Mouse (Mus musculus): ENCODE measurements around the gene Fibcd1. TPM values are rescaled to one million over a fixed set of nuclear protein-coding genes. Genes with fewer than 3 reads are reported as not detected.

The Fibcd1 gene
- total RNA-seq, 1 experiment: 0.22 TPM

GRCm38 (mm10) chr2:31788227-31788626 lies 57.6 kb downstream of the Fibcd1 start:
- no peak for TF ChIP-seq HCFC1 (IDR thresholded peaks at IDR 0.05; ENCODE audit: borderline replicate concordance, insufficient read depth, low read length)
- TF ChIP-seq ZNF384 (IDR thresholded peaks at IDR 0.05; ENCODE audit: low read depth, low read length): no peak
- no peak for TF ChIP-seq CHD2 (IDR thresholded peaks at IDR 0.05; ENCODE audit: low read depth, low read length)
- TF ChIP-seq ZC3H11A (IDR thresholded peaks at IDR 0.05; ENCODE audit: borderline replicate concordance, low read depth, low read length): no peak
- TF ChIP-seq MAFK (IDR thresholded peaks at IDR 0.05; ENCODE audit: insufficient read depth, low read depth, low read length): no peak
- Histone ChIP-seq H3K36me3 (ENCODE audit: control insufficient read depth, insufficient read depth, low read length, poor library complexity, severe bottlenecking) (peaks cover 55% of the 10 kb centered on the region), H3K4me1 (ENCODE audit: control insufficient read depth in 2 of 2, insufficient read depth in 2 of 2, low read length in 2 of 2, poor library complexity in 1 of 2) (no peaks in the 10 kb centered on the region), H3K9ac (ENCODE audit: insufficient read depth, low read depth, low read length, poor library complexity, severe bottlenecking) (no peak overlapping the region), H3K9me3 (ENCODE audit: control insufficient read depth, insufficient read depth, low read depth, low read length) (no peaks in the 10 kb centered on the region), H3K27ac (ENCODE audit: insufficient read depth, low read depth, low read length, poor library complexity, severe bottlenecking) (no peak overlapping the region), H3K4me3 (ENCODE audit: insufficient read depth in 1 of 2, low read depth in 1 of 2, low read length in 2 of 2, poor library complexity in 1 of 2, severe bottlenecking in 1 of 2) (no peak overlapping the region)
- in situ Hi-C loops (cut with MboI; ENCODE audit: low sequenced_read_pairs in 2 of 2, unreplicated experiment in 2 of 2): no loop called here
- no peak for DNase-seq (ENCODE audit: low read depth, low spot score)

GRCm38 (mm10) chr2:31787029-31787428 lies 58.8 kb downstream of the Fibcd1 start:
- H3K9me3 ChIP-seq (ENCODE audit: control insufficient read depth, insufficient read depth, low read depth, low read length): no peaks in the 10 kb centered on the region
- in situ Hi-C loops (cut with MboI; ENCODE audit: low sequenced_read_pairs in 2 of 2, unreplicated experiment in 2 of 2): no loop called here
- H3K9ac ChIP-seq (ENCODE audit: insufficient read depth, low read depth, low read length, poor library complexity, severe bottlenecking): no peak overlapping the region; the same call in 1 of the 2 replicates
- no peaks in the 10 kb centered on the region for H3K4me1 ChIP-seq (ENCODE audit: control insufficient read depth in 2 of 2, insufficient read depth in 2 of 2, low read length in 2 of 2, poor library complexity in 1 of 2)
- TF ChIP-seq HCFC1 (IDR thresholded peaks at IDR 0.05; ENCODE audit: borderline replicate concordance, insufficient read depth, low read length) (no peak), CHD2 (IDR thresholded peaks at IDR 0.05; ENCODE audit: low read depth, low read length) (no peak), MAFK (IDR thresholded peaks at IDR 0.05; ENCODE audit: insufficient read depth, low read depth, low read length) (no peak), ZNF384 (IDR thresholded peaks at IDR 0.05; ENCODE audit: low read depth, low read length) (no peak), ZC3H11A (IDR thresholded peaks at IDR 0.05; ENCODE audit: borderline replicate concordance, low read depth, low read length) (no peak)
- DNase-seq (ENCODE audit: low read depth, low spot score): peak; percentile 68
- peaks cover 58% of the 10 kb centered on the region for H3K36me3 ChIP-seq (ENCODE audit: control insufficient read depth, insufficient read depth, low read length, poor library complexity, severe bottlenecking)
- H3K4me3 ChIP-seq (ENCODE audit: insufficient read depth in 1 of 2, low read depth in 1 of 2, low read length in 2 of 2, poor library complexity in 1 of 2, severe bottlenecking in 1 of 2): no peak overlapping the region
- H3K27ac ChIP-seq (ENCODE audit: insufficient read depth, low read depth, low read length, poor library complexity, severe bottlenecking): no peak overlapping the region

GRCm38 (mm10) chr2:31785074-31785473 lies 60.7 kb downstream of the Fibcd1 start:
- TF ChIP-seq CHD2 (IDR thresholded peaks at IDR 0.05; ENCODE audit: low read depth, low read length) (no peak), HCFC1 (IDR thresholded peaks at IDR 0.05; ENCODE audit: borderline replicate concordance, insufficient read depth, low read length) (no peak), ZC3H11A (IDR thresholded peaks at IDR 0.05; ENCODE audit: borderline replicate concordance, low read depth, low read length) (no peak), MAFK (IDR thresholded peaks at IDR 0.05; ENCODE audit: insufficient read depth, low read depth, low read length) (no peak), ZNF384 (IDR thresholded peaks at IDR 0.05; ENCODE audit: low read depth, low read length) (no peak)
- Histone ChIP-seq H3K9me3 (ENCODE audit: control insufficient read depth, insufficient read depth, low read depth, low read length) (no peaks in the 10 kb centered on the region), H3K27ac (ENCODE audit: insufficient read depth, low read depth, low read length, poor library complexity, severe bottlenecking) (no peak overlapping the region; the same call in 1 of the 2 replicates), H3K4me1 (ENCODE audit: control insufficient read depth in 2 of 2, insufficient read depth in 2 of 2, low read length in 2 of 2, poor library complexity in 1 of 2) (peaks cover 0 to 2% of the 10 kb centered on the region in 2 experiments; a peak in 1 of 4 replicates), H3K36me3 (ENCODE audit: control insufficient read depth, insufficient read depth, low read length, poor library complexity, severe bottlenecking) (peaks cover 50% of the 10 kb centered on the region), H3K4me3 (ENCODE audit: insufficient read depth in 1 of 2, low read depth in 1 of 2, low read length in 2 of 2, poor library complexity in 1 of 2, severe bottlenecking in 1 of 2) (no peak overlapping the region), H3K9ac (ENCODE audit: insufficient read depth, low read depth, low read length, poor library complexity, severe bottlenecking) (no peak overlapping the region)
- in situ Hi-C loops (cut with MboI; ENCODE audit: low sequenced_read_pairs in 2 of 2, unreplicated experiment in 2 of 2): no loop called here
- no peak for DNase-seq (ENCODE audit: low read depth, low spot score)

GRCm38 (mm10) chr2:31782958-31783602 lies 62.7 kb downstream of the Fibcd1 start:
- in situ Hi-C loops (cut with MboI; ENCODE audit: low sequenced_read_pairs in 2 of 2, unreplicated experiment in 2 of 2): no loop called here
- Histone ChIP-seq H3K4me1 (ENCODE audit: control insufficient read depth in 2 of 2, insufficient read depth in 2 of 2, low read length in 2 of 2, poor library complexity in 1 of 2) (peaks cover 0 to 17% of the 10 kb centered on the region in 2 experiments; a peak in 2 of 4 replicates), H3K36me3 (ENCODE audit: control insufficient read depth, insufficient read depth, low read length, poor library complexity, severe bottlenecking) (peaks cover 52% of the 10 kb centered on the region), H3K4me3 (ENCODE audit: insufficient read depth in 1 of 2, low read depth in 1 of 2, low read length in 2 of 2, poor library complexity in 1 of 2, severe bottlenecking in 1 of 2) (no peak overlapping the region), H3K27ac (ENCODE audit: insufficient read depth, low read depth, low read length, poor library complexity, severe bottlenecking) (no peak overlapping the region), H3K9me3 (ENCODE audit: control insufficient read depth, insufficient read depth, low read depth, low read length) (no peaks in the 10 kb centered on the region), H3K9ac (ENCODE audit: insufficient read depth, low read depth, low read length, poor library complexity, severe bottlenecking) (no peak overlapping the region)
- TF ChIP-seq HCFC1 (IDR thresholded peaks at IDR 0.05; ENCODE audit: borderline replicate concordance, insufficient read depth, low read length) (no peak), CHD2 (IDR thresholded peaks at IDR 0.05; ENCODE audit: low read depth, low read length) (no peak), MAFK (IDR thresholded peaks at IDR 0.05; ENCODE audit: insufficient read depth, low read depth, low read length) (no peak), ZC3H11A (IDR thresholded peaks at IDR 0.05; ENCODE audit: borderline replicate concordance, low read depth, low read length) (no peak), ZNF384 (IDR thresholded peaks at IDR 0.05; ENCODE audit: low read depth, low read length) (no peak)
- DNase-seq (ENCODE audit: low read depth, low spot score): no peak
